Mouse (Mus musculus) hindbrain, embryonic 15.5 days (tissue): ENCODE data around the gene Rc3h1. TPM values are rescaled to one million over a fixed set of nuclear protein-coding genes. Genes with fewer than 3 reads are reported as not detected.
A peak's percentile ranks its signal among the peaks of the same experiment; 100 is the strongest.

Source experiments
- ATAC-seq: fragments of 200-750 bp; cut with Nextera tagmentation; 2 replicates; pipeline ENCODE4 v1.8.0; 2017; ENCODE audit warnings: low read depth, moderate number of reproducible peaks, moderate TSS enrichment; ENCODE audit not compliant: low FRiP score
- H3K27ac ChIP-seq: fragments of 300-500 bp; sonication (generic); replicated peaks from 2 replicates; pipeline ENCODE4 v1.5.1; 2015; ENCODE audit warnings: mild to moderate bottlenecking, inconsistent platforms
- H3K27me3 ChIP-seq: fragments of 300-500 bp; sonication (generic); 2 replicates; pipeline ENCODE4 v1.6.1; 2015; ENCODE audit warnings: control low read depth, inconsistent platforms
- H3K36me3 ChIP-seq: fragments of 300-500 bp; sonication (generic); 2 replicates; pipeline ENCODE4 v1.6.1; 2015; ENCODE audit warnings: control low read depth, inconsistent platforms
- H3K4me1 ChIP-seq: fragments of 300-500 bp; sonication (generic); replicated peaks from 2 replicates; pipeline ENCODE4 v1.6.1; 2015; ENCODE audit warnings: control low read depth, inconsistent platforms
- H3K4me2 ChIP-seq: fragments of 300-500 bp; sonication (generic); 2 replicates; pipeline ENCODE4 v1.6.1; 2015; ENCODE audit warnings: moderate library complexity, mild to moderate bottlenecking, inconsistent platforms
- H3K4me3 ChIP-seq: fragments of 300-500 bp; sonication (generic); 2 replicates; pipeline ENCODE4 v1.5.1; 2015; ENCODE audit warnings: mild to moderate bottlenecking, inconsistent platforms
- H3K9ac ChIP-seq: fragments of 300-500 bp; sonication (generic); 2 replicates; pipeline ENCODE4 v1.6.1; 2015; ENCODE audit warnings: inconsistent platforms
- H3K9me3 ChIP-seq: fragments of 300-500 bp; sonication (generic); 2 replicates; pipeline ENCODE4 v1.6.1; 2016; ENCODE audit warnings: control low read depth, inconsistent platforms
- WGBS: fragments of 180-500 bp; shearing (Covaris S2); methylation state at CpG from one replicate; pipeline ENCODE4 v1.1.7; 2015; 5-methylcytosine and 5-hydroxymethylcytosine counted together
- polyA plus RNA-seq: library from polyadenylated mRNA; unstranded; fragments of >200 nt; fragmentation: Nextera tagmentation; extraction: Ambion mirVana; gene quantifications from 2 replicates; pipeline ENCODE4 v1.2.1, GENCODE M21; 2015

Gene Rc3h1
- polyA plus RNA-seq, 1 experiment from 2014 or later, result 7.2 TPM

- Histone ChIP-seq H3K9ac (no peak overlapping the region), H3K4me3 (no peak overlapping the region), H3K4me1 (no peaks in the 10 kb centered on the region), H3K27ac (no peak overlapping the region), H3K27me3 (no peaks in the 10 kb centered on the region), H3K4me2 (no peak overlapping the region), H3K9me3 (no peaks in the 10 kb centered on the region), H3K36me3 (no peaks in the 10 kb centered on the region)
- ATAC-seq, result no peak
- WGBS, result 47% methylated on average over 10 of the region's 10 CpGs
These were observed 6.5 kb upstream of the Rc3h1 start for GRCm38 (mm10) chr1:160899701-160900100.

- ATAC-seq, result no peak
- Histone ChIP-seq H3K4me2 (no peak overlapping the region), H3K27me3 (no peaks in the 10 kb centered on the region), H3K4me3 (no peak overlapping the region), H3K36me3 (no peaks in the 10 kb centered on the region), H3K9me3 (no peaks in the 10 kb centered on the region), H3K27ac (no peak overlapping the region), H3K9ac (no peak overlapping the region), H3K4me1 (peaks cover 7% of the 10 kb centered on the region)
- 71% methylated on average over 4 of the region's 4 CpGs for WGBS
These were observed 2.2 kb upstream of the Rc3h1 start for GRCm38 (mm10) chr1:160904047-160904446.

GRCm38 (mm10) chr1:160906558-160907481 lies 602 bp downstream of the Rc3h1 start:
- peak overlapping the region; percentile 83 for H3K4me2 ChIP-seq
- WGBS, result under 1% methylated on average over 38 of the region's 67 CpGs

GRCm38 (mm10) chr1:160910176-160910575 lies 4.0 kb downstream of the Rc3h1 start:
- WGBS, result 92% methylated on average over 1 of the region's 1 CpGs
- no peak overlapping the region for H3K4me2 ChIP-seq
- no peak for ATAC-seq
- no peak overlapping the region for H3K4me3 ChIP-seq
- no peak overlapping the region for H3K27ac ChIP-seq
- no peaks in the 10 kb centered on the region for H3K27me3 ChIP-seq
- H3K36me3 ChIP-seq, result no peaks in the 10 kb centered on the region
- H3K9ac ChIP-seq, result no peak overlapping the region
- peaks cover 18% of the 10 kb centered on the region for H3K4me1 ChIP-seq
- H3K9me3 ChIP-seq, result no peaks in the 10 kb centered on the region

More at GRCm38 (mm10) chr1:160906558-160907481, 602 bp downstream of the Rc3h1 start:
- H3K4me1 ChIP-seq, result peaks cover 18% of the 10 kb centered on the region
- peak overlapping the region; percentile 94 for H3K9ac ChIP-seq
- H3K27ac ChIP-seq, result peak overlapping the region; percentile 87
- H3K4me3 ChIP-seq, result peak overlapping the region; percentile 88
- H3K36me3 ChIP-seq, result no peaks in the 10 kb centered on the region
- no peaks in the 10 kb centered on the region for H3K27me3 ChIP-seq
- peak; percentile 81 for ATAC-seq
- H3K9me3 ChIP-seq, result no peaks in the 10 kb centered on the region

GRCm38 (mm10) chr1:160910812-160911211 lies 4.6 kb downstream of the Rc3h1 start:
- H3K9me3 ChIP-seq, result no peaks in the 10 kb centered on the region
- H3K27me3 ChIP-seq, result no peaks in the 10 kb centered on the region
- no peak overlapping the region for H3K27ac ChIP-seq
- no peak overlapping the region for H3K4me3 ChIP-seq
- no peak overlapping the region for H3K4me2 ChIP-seq
- H3K36me3 ChIP-seq, result no peaks in the 10 kb centered on the region
- ATAC-seq, result no peak
- peaks cover 18% of the 10 kb centered on the region for H3K4me1 ChIP-seq
- 98% methylated on average over 1 of the region's 1 CpGs for whole genome bisulfite sequencing
- H3K9ac ChIP-seq, result no peak overlapping the region

- H3K4me1 ChIP-seq, result 0 out of 2 replicates have a peak, but pooled peaks cover 3% of the 10 kb centered on the region
- no peaks in the 10 kb centered on the region for H3K27me3 ChIP-seq
- no peaks in the 10 kb centered on the region for H3K36me3 ChIP-seq
- H3K9ac ChIP-seq, result no peak overlapping the region
- no peak for ATAC-seq
- H3K27ac ChIP-seq, result no peak overlapping the region
- 100% methylated on average over 1 of the region's 1 CpGs for WGBS
- H3K9me3 ChIP-seq, result no peaks in the 10 kb centered on the region
- no peak overlapping the region for H3K4me2 ChIP-seq
- no peak overlapping the region for H3K4me3 ChIP-seq
These were observed 13.2 kb downstream of the Rc3h1 start for GRCm38 (mm10) chr1:160919383-160919782.

- Histone ChIP-seq H3K9me3 (no peaks in the 10 kb centered on the region), H3K36me3 (no peaks in the 10 kb centered on the region), H3K4me3 (no peak overlapping the region), H3K9ac (no peak overlapping the region), H3K27me3 (no peaks in the 10 kb centered on the region), H3K27ac (no peak overlapping the region), H3K4me1 (0 out of 2 replicates have a peak, but pooled peaks cover 3% of the 10 kb centered on the region), H3K4me2 (no peak overlapping the region)
- ATAC-seq, result no peak
- WGBS, result 98% methylated on average over 1 of the region's 1 CpGs
These were observed 15.7 kb downstream of the Rc3h1 start for GRCm38 (mm10) chr1:160921938-160922337.

- Histone ChIP-seq H3K27ac (no peak overlapping the region), H3K9ac (no peak overlapping the region), H3K27me3 (no peaks in the 10 kb centered on the region), H3K4me2 (no peak overlapping the region), H3K4me1 (no peaks in the 10 kb centered on the region), H3K36me3 (peaks cover 6% of the 10 kb centered on the region; the same call in 1 of the 2 replicates), H3K4me3 (no peak overlapping the region), H3K9me3 (no peaks in the 10 kb centered on the region)
- no peak for ATAC-seq
These were observed 25.1 kb downstream of the Rc3h1 start for GRCm38 (mm10) chr1:160931320-160931719.

- WGBS, result 65% methylated on average over 4 of the region's 4 CpGs
- H3K4me1 ChIP-seq, result no peaks in the 10 kb centered on the region
- no peak overlapping the region for H3K4me2 ChIP-seq
- ATAC-seq, result peak; percentile 75; the same call in 1 of the 2 replicates
- no peaks in the 10 kb centered on the region for H3K27me3 ChIP-seq
- H3K9me3 ChIP-seq, result no peaks in the 10 kb centered on the region
- H3K4me3 ChIP-seq, result no peak overlapping the region
- H3K9ac ChIP-seq, result no peak overlapping the region
- H3K36me3 ChIP-seq, result peaks cover 14% of the 10 kb centered on the region
- no peak overlapping the region for H3K27ac ChIP-seq
These were observed 27.8 kb downstream of the Rc3h1 start for GRCm38 (mm10) chr1:160933896-160934482.

- no peak overlapping the region for H3K9ac ChIP-seq
- no peak overlapping the region for H3K4me2 ChIP-seq
- ATAC-seq, result peak; percentile 71
- H3K9me3 ChIP-seq, result no peaks in the 10 kb centered on the region
- H3K4me1 ChIP-seq, result no peaks in the 10 kb centered on the region
- no peak overlapping the region for H3K27ac ChIP-seq
- no peaks in the 10 kb centered on the region for H3K27me3 ChIP-seq
- H3K36me3 ChIP-seq, result peaks cover 23% of the 10 kb centered on the region
- no peak overlapping the region for H3K4me3 ChIP-seq
- 88% methylated on average over 6 of the region's 6 CpGs for WGBS
These were observed 29.3 kb downstream of the Rc3h1 start for GRCm38 (mm10) chr1:160935551-160935950.

- WGBS, result 91% methylated on average over 7 of the region's 7 CpGs
- no peak overlapping the region for H3K9ac ChIP-seq
- ATAC-seq, result no peak
- no peaks in the 10 kb centered on the region for H3K4me1 ChIP-seq
- H3K9me3 ChIP-seq, result no peaks in the 10 kb centered on the region
- H3K4me3 ChIP-seq, result no peak overlapping the region
- H3K36me3 ChIP-seq, result peaks cover 69% of the 10 kb centered on the region
- H3K27me3 ChIP-seq, result no peaks in the 10 kb centered on the region
- H3K27ac ChIP-seq, result no peak overlapping the region
- no peak overlapping the region for H3K4me2 ChIP-seq
These were observed 57.0 kb downstream of the Rc3h1 start for GRCm38 (mm10) chr1:160963199-160963598.

GRCm38 (mm10) chr1:160967268-160967667 lies 61.0 kb downstream of the Rc3h1 start:
- 97% methylated on average over 1 of the region's 1 CpGs for WGBS
- no peak overlapping the region for H3K4me2 ChIP-seq
- H3K27me3 ChIP-seq, result no peaks in the 10 kb centered on the region
- H3K9ac ChIP-seq, result no peak overlapping the region
- peaks cover 75% of the 10 kb centered on the region for H3K36me3 ChIP-seq
- no peak overlapping the region for H3K4me3 ChIP-seq
- no peaks in the 10 kb centered on the region for H3K9me3 ChIP-seq
- H3K27ac ChIP-seq, result no peak overlapping the region
- H3K4me1 ChIP-seq, result no peaks in the 10 kb centered on the region
- no peak for ATAC-seq
